Mouse (Mus musculus): ENCODE results near the gene 4930442H23Rik.

DNA sequence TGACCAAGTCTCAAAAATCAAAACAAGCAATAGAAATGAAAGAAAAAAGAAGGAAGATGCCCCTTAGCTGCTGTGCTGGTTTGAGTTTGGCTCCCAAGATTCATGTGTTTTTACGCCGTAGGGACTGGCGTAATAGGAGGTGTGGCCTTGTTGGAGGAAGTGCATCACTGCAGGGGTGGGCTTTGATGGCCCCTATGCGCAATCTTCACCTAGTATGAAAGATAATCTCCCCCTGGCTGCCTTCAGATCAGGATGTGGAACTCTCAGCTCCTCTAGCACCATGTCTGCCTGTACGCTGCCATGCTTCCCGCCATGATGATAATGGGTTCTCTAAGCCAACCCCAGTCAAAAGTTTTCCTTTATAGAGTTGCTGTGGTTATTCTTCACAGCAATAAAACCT, 32.6 kb upstream of the 4930442H23Rik start:
- TF ChIP-seq CTCF (IDR thresholded peaks at IDR 0.05; ENCODE audit: extremely low read depth, insufficient read depth, low read length) (no peak), POLR2A (IDR thresholded peaks at IDR 0.05; ENCODE audit: extremely low read depth, insufficient read depth, low read length) (no peak)

Measured in cortical plate, adult 2 months (tissue).